Mouse (Mus musculus) megakaryocyte, embryonic 14.5 days (primary cell): ENCODE data around the gene Hoxd11. TPM values are rescaled to one million over a fixed set of nuclear protein-coding genes. Genes with fewer than 3 reads are reported as not detected.
A peak's percentile ranks its signal among the peaks of the same experiment; 100 is the strongest.

ENCODE experiments used
- H3K27me3 ChIP-seq: replicated peaks from 2 replicates; pipeline ENCODE3; 2012; ENCODE audit warnings: inconsistent platforms
- H3K36me3 ChIP-seq: replicated peaks from 2 replicates; pipeline ENCODE3; 2012; ENCODE audit warnings: low read length, inconsistent platforms, mixed read lengths
- H3K4me1 ChIP-seq: 2 replicates; pipeline ENCODE4 v1.6.1; 2012; ENCODE audit warnings: inconsistent platforms
- H3K4me3 ChIP-seq: replicated peaks from 2 replicates; pipeline ENCODE3; 2012; ENCODE audit warnings: moderate library complexity, mild to moderate bottlenecking, inconsistent platforms
- H3K9me3 ChIP-seq: 2 replicates; pipeline ENCODE4 v1.6.1; 2012; ENCODE audit warnings: inconsistent platforms
- FLI1 ChIP-seq: IDR thresholded peaks from 2 replicates; pipeline ENCODE4 v1.6.1; 2012; ENCODE audit warnings: low read length, inconsistent platforms, mixed read lengths
- GATA1 ChIP-seq: IDR thresholded peaks from 3 replicates; pipeline ENCODE4 v1.6.1; 2012; ENCODE audit warnings: mixed read lengths, low read length, inconsistent platforms, borderline replicate concordance
- polyA plus RNA-seq: library from polyadenylated mRNA; stranded (reverse); fragments of >175 nt; gene quantifications from 2 replicates; pipeline ENCODE4 v1.2.3, GENCODE M21; 2012; ENCODE audit warnings: low replicate concordance; ENCODE audit not compliant: insufficient read depth

Gene Hoxd11
- polyA plus RNA-seq, 1 experiment, result not detected

DNA sequence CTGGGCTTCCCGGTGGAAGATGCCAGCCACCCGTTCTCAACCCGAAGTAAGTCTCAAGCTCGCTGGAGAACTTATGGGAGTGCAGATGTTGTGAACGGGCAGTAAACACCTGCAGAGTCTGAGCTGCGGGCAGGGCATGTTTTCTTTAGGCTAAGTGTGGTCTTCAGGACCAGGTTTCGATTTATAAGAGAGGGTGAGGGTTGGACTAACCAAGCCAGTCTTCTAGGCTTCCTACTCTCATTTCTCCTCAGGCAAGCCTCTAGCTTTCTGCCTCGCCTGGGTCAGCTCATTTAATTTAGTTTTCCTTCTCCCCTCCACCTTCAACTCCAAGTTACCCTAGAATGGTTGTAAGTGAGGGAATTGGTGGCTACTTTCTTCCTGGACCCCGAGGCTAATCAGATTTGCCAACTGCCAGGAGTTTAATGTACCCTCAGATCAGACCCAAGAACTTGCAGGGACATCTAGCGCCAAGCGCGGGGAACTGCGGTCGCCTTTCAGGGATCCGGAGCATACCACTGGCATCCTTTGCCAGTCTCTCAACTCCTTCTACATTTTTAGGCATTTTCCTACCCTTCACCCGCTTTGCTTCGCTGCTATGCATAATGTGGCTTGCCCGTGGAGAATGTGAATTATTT is 15.9 kb upstream of the Hoxd11 start:
- Histone ChIP-seq H3K4me3 (peak overlapping the region; percentile 62), H3K4me1 (peaks cover 51% of the 10 kb centered on the region), H3K27me3 (peaks cover 96% of the 10 kb centered on the region), H3K9me3 (peaks cover 5% of the 10 kb centered on the region; the same call in 1 of the 2 replicates), H3K36me3 (no peaks in the 10 kb centered on the region)
- TF ChIP-seq FLI1 (no peak), GATA1 (no peak)

DNA sequence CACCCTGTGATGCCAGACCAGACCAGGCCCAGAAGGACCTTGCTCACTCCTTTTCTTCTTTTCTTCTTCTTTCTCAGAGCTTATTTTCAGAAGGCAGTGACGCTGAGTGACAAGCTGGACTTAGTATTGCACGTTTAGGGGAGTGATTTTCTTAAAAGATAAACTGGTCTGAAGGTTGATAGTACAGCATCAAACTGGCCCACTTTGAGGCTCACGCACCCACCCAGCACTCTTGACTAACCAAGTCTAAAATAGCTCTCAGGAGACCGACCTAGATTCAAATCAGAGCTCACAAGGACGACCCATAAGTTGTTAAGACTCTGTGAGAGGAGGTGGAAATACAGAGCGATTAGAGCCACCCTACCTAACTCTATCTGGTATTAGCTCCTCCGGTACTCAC is 12.9 kb upstream of the Hoxd11 start:
- Histone ChIP-seq H3K4me1 (peaks cover 37% of the 10 kb centered on the region), H3K27me3 (peaks cover 95% of the 10 kb centered on the region), H3K4me3 (no peak overlapping the region), H3K9me3 (peaks cover 4% of the 10 kb centered on the region; the same call in 1 of the 2 replicates), H3K36me3 (no peaks in the 10 kb centered on the region)
- TF ChIP-seq GATA1 (no peak), FLI1 (no peak)

- Histone ChIP-seq H3K27me3 (peaks cover 94% of the 10 kb centered on the region), H3K4me3 (peak overlapping the region; percentile 60), H3K9me3 (peaks cover 4% of the 10 kb centered on the region; the same call in 1 of the 2 replicates), H3K36me3 (no peaks in the 10 kb centered on the region), H3K4me1 (peaks cover 39% of the 10 kb centered on the region)
- TF ChIP-seq GATA1 (no peak), FLI1 (no peak)
Observed at GRCm38 (mm10) chr2:74667191-74667841, 12.0 kb upstream of the Hoxd11 start.

DNA sequence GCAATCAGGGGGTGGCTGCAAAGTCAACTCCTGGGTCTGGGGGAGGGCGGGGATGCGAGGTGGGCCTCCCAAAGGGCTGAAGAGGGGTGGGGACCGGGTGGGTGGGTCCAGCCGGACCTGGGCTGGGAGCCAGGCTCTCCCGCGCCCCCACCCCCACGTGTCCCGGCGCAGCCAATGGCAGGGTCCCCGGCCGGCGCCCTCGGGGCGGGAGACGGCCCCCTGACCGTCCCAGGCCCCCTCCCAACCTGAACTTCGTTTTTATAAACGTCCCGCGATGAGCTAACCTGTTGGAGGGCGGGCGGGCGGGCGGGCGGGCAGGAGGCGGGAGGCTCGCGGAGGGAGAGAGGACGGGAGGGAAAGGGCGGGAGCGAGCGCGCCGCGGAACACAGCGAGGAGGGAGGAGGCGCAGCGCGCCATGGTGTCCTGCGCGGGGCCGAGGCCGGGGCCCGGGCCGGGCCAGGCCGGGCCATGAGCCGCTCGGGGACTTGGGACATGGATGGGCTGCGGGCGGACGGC is 11.5 kb upstream of the Hoxd11 start, which contains the start of gene Hoxd13:
Gene Hoxd13, plus strand, starts transcription at position 469 of the 516 bp plus-strand sequence.
- H3K27me3 ChIP-seq, result peaks cover 94% of the 10 kb centered on the region

GRCm38 (mm10) chr2:74668370-74669229 is 10.8 kb upstream of the Hoxd11 start:
- Histone ChIP-seq H3K36me3 (no peaks in the 10 kb centered on the region), H3K4me3 (peak overlapping the region; percentile 81), H3K4me1 (peaks cover 45% of the 10 kb centered on the region), H3K9me3 (peaks cover 4% of the 10 kb centered on the region; the same call in 1 of the 2 replicates), H3K27me3 (peaks cover 94% of the 10 kb centered on the region)
- TF ChIP-seq FLI1 (no peak), GATA1 (no peak)

More for the DNA sequence above, 11.5 kb upstream of the Hoxd11 start, which contains the start of gene Hoxd13:
- H3K4me1 ChIP-seq, result peaks cover 45% of the 10 kb centered on the region
- H3K4me3 ChIP-seq, result peak within 1 kb of the TSS; percentile 81
- no peak for TF ChIP-seq FLI1
- no peak for TF ChIP-seq GATA1
- H3K36me3 ChIP-seq, result no peaks in the 10 kb centered on the region
- peaks cover 4% of the 10 kb centered on the region; the same call in 1 of the 2 replicates for H3K9me3 ChIP-seq

GRCm38 (mm10) chr2:74669230-74669578 is 10.2 kb upstream of the Hoxd11 start:
- peaks cover 94% of the 10 kb centered on the region for H3K27me3 ChIP-seq
- TF ChIP-seq GATA1 (no peak), FLI1 (no peak)

DNA sequence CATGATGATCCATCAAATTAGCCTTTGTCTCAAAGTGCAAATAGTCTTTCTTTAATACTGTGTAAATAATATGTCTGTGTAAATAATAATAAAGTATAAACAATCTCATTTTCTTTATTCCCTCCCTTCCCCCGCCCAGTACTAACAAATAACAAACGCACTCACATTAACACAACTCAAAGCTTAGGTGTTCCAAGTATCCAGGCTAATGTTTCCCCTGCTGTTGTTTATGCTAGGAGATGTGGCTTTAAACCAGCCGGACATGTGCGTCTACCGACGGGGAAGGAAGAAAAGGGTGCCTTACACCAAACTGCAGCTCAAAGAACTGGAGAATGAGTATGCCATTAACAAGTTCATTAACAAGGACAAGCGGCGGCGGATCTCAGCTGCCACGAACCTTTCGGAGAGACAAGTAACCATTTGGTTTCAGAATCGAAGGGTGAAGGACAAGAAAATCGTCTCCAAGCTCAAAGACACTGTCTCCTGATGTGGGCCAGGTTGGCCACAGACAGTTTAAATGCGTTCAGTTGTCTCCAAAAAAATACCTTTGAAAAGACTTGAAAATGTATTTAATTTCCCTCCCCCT is 9.6 kb upstream of the Hoxd11 start:
- Histone ChIP-seq H3K36me3 (no peaks in the 10 kb centered on the region), H3K9me3 (peaks cover 4% of the 10 kb centered on the region; the same call in 1 of the 2 replicates), H3K4me1 (peaks cover 53% of the 10 kb centered on the region), H3K27me3 (peaks cover 94% of the 10 kb centered on the region), H3K4me3 (no peak overlapping the region)
- TF ChIP-seq GATA1 (no peak), FLI1 (no peak)

More at GRCm38 (mm10) chr2:74669230-74669578, 10.2 kb upstream of the Hoxd11 start:
- Histone ChIP-seq H3K36me3 (no peaks in the 10 kb centered on the region), H3K4me1 (peaks cover 50% of the 10 kb centered on the region), H3K9me3 (peaks cover 4% of the 10 kb centered on the region; the same call in 1 of the 2 replicates), H3K4me3 (no peak overlapping the region)

GRCm38 (mm10) chr2:74670632-74671188 is 8.6 kb upstream of the Hoxd11 start:
- TF ChIP-seq GATA1, result no peak
- TF ChIP-seq FLI1, result no peak
- peaks cover 4% of the 10 kb centered on the region; the same call in 1 of the 2 replicates for H3K9me3 ChIP-seq
- peaks cover 59% of the 10 kb centered on the region for H3K4me1 ChIP-seq
- H3K27me3 ChIP-seq, result peaks cover 96% of the 10 kb centered on the region
- H3K36me3 ChIP-seq, result no peaks in the 10 kb centered on the region
- no peak overlapping the region for H3K4me3 ChIP-seq

DNA sequence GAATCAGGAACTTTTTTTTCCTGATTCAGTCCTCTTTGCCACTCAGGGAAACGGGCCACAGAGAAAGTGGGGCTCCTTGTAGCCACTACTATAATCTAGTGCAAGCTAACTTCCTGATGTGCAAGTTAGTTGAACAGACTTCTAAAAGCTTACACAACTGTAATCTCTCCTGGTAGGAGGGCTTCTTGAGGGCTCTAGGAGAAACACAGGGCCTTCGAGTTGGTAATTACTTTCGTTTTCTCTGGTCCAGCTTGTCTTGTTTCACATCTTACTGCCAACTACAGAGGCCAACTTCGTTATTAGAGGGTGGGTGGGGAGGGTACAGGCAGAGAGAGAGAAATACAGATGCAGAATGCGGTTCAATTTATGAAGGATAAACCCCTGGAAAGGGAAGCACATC is 7.5 kb upstream of the Hoxd11 start:
- Histone ChIP-seq H3K36me3 (no peaks in the 10 kb centered on the region), H3K4me3 (peak overlapping the region; percentile 93), H3K27me3 (peaks cover 97% of the 10 kb centered on the region), H3K4me1 (peaks cover 59% of the 10 kb centered on the region), H3K9me3 (peaks cover 4% of the 10 kb centered on the region; the same call in 1 of the 2 replicates)
- TF ChIP-seq GATA1 (no peak), FLI1 (no peak)
